Mouse (Mus musculus) liver, postnatal 0 days (tissue): ENCODE measurements at regions not wholly inside any gene's neighbourhood (a gene's known extent, or its start where the extent isn't known, plus 50 kb on each side); places are given as distances from the start of the nearest gene placed in this dataset.
A peak's percentile ranks its signal among the peaks of the same experiment; 100 is the strongest.

Source experiments
- ATAC-seq: fragments of 200-750 bp; cut with Nextera tagmentation; 2 replicates; pipeline ENCODE4 v1.8.0; 2017; ENCODE audit warnings: mild to moderate bottlenecking, moderate library complexity
- DNase-seq: peaks from one replicate; pipeline ENCODE4 v3.0.0-alpha.2; 2016
- H3K27ac ChIP-seq: fragments of 300-500 bp; sonication (generic); 2 replicates; pipeline ENCODE4 v1.5.1; 2014; ENCODE audit warnings: antibody characterized with exemption, moderate library complexity, mild to moderate bottlenecking, low read depth
- H3K27me3 ChIP-seq: fragments of 300-500 bp; sonication (generic); 2 replicates; pipeline ENCODE4 v1.6.1; 2014; ENCODE audit warnings: low read length, control low read depth, mixed read lengths; ENCODE audit not compliant: insufficient read depth
- H3K36me3 ChIP-seq: fragments of 300-500 bp; sonication (generic); replicated peaks from 2 replicates; pipeline ENCODE4 v1.6.1; 2014; ENCODE audit warnings: mild to moderate bottlenecking, control low read depth, low read length, moderate library complexity, mixed read lengths; ENCODE audit not compliant: insufficient read depth
- H3K4me1 ChIP-seq: fragments of 300-500 bp; sonication (generic); 2 replicates; pipeline ENCODE4 v1.6.1; 2014; ENCODE audit warnings: antibody characterized with exemption, mild to moderate bottlenecking, control low read depth; ENCODE audit not compliant: insufficient read depth
- H3K4me2 ChIP-seq: fragments of 300-500 bp; sonication (generic); 2 replicates; pipeline ENCODE4 v1.6.1; 2014; ENCODE audit warnings: low read depth, mild to moderate bottlenecking, low read length, moderate library complexity, mixed read lengths
- H3K4me3 ChIP-seq: fragments of 300-500 bp; sonication (generic); 2 replicates; pipeline ENCODE4 v1.5.1; 2014; ENCODE audit warnings: low read depth, low read length
- H3K9ac ChIP-seq: fragments of 300-500 bp; sonication (generic); replicated peaks from 2 replicates; pipeline ENCODE4 v1.6.1; 2014; ENCODE audit warnings: mild to moderate bottlenecking, moderate library complexity
- H3K9me3 ChIP-seq: fragments of 300-500 bp; sonication (generic); 2 replicates; pipeline ENCODE4 v1.6.1; 2016; ENCODE audit warnings: mild to moderate bottlenecking, control low read depth, low read length, mixed read lengths
- CTCF ChIP-seq: sonication (generic); IDR thresholded peaks from 2 replicates; pipeline ENCODE4 v1.5.1; 2016; ENCODE audit warnings: antibody characterized with exemption, low read depth
- EP300 ChIP-seq: IDR thresholded peaks from 2 replicates; pipeline ENCODE4 v1.6.1; 2016; ENCODE audit warnings: antibody characterized with exemption, low read depth, mild to moderate bottlenecking
- WGBS: fragments of 180-500 bp; shearing (Covaris S2); extraction: QIAGEN DNeasy Blood & Tissue Kit; methylation state at CpG from one replicate; pipeline ENCODE4 v1.1.7; 2014; ENCODE audit not compliant: insufficient replicate concordance; 5-methylcytosine and 5-hydroxymethylcytosine counted together

DNA sequence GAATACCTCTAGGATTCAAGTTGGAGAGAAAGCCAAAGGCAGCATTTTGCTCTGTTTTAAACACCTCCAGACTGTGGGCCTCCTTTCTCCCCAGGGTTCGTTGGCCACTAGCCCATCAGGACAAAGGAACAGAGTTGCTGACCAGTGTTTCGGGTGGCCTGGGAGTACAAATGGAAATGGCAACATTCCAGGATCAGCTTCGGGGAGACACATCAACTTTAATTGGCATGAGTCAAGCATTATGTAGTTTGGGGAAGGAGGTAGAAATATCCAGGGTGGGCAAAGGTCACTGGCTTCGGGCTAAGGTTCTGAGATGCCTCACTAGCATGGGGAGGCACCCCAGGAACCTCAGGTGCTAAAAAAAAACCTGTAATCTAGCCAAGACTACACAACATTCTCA, 194.3 kb upstream of the Zpld1 start:
- no peak overlapping the region for H3K4me2 ChIP-seq
- no peak overlapping the region for H3K9ac ChIP-seq
- no peaks in the 10 kb centered on the region for H3K9me3 ChIP-seq
- ATAC-seq: no peak
- WGBS: 61% methylated on average over 4 of the region's 4 CpGs
- H3K27me3 ChIP-seq: no peaks in the 10 kb centered on the region
- no peak overlapping the region for H3K4me3 ChIP-seq
- H3K36me3 ChIP-seq: no peaks in the 10 kb centered on the region
- no peak overlapping the region for H3K27ac ChIP-seq
- DNase-seq: no peak
- TF ChIP-seq EP300 (no peak), CTCF (no peak)
- no peaks in the 10 kb centered on the region for H3K4me1 ChIP-seq

DNA sequence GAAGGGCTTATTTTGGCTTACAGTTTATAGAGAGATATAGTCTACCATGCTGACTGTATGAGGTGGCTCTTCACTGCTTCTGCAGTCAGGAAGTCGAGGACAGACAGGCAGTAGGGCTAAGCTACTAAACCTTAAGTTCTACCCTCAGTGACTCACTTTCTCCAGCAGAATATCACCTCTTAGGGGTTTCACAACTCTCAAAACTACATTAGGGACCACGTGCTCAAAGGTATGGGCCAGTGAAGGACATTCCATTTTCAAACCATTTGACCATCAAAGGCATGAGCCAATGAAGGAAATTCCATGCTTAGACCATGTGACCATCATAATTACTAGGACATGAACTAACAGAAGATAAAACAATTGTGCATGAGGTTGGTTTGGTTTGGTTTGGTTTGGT, 186.6 kb upstream of the Zpld1 start:
- DNase-seq (no peak), ATAC-seq (no peak)
- Histone ChIP-seq H3K4me1 (no peaks in the 10 kb centered on the region), H3K27ac (no peak overlapping the region), H3K9ac (no peak overlapping the region), H3K9me3 (no peaks in the 10 kb centered on the region), H3K27me3 (no peaks in the 10 kb centered on the region), H3K4me2 (no peak overlapping the region), H3K36me3 (no peaks in the 10 kb centered on the region), H3K4me3 (no peak overlapping the region)
- 50% methylated on average over 2 of the region's 2 CpGs for WGBS
- no peak for TF ChIP-seq CTCF

DNA sequence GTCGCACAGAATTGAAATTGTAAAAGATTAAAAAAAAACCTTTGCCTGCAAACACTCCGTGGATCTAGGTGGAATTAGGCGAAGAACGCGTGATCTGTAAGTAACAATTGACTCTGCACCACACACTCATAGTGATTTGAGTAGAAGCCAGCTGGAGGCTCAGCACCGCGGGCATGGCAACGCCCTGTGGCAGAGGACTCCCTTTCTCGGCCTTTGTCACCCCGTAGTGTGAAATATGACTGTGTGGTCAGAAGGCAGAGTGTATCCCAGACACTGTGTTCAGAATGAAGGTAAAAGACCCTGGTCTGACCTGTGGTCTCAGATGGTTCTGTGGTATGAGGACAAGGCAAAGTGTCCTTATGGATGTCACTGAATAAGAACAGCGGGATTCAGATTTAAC, 183.0 kb upstream of the Zpld1 start:
- no peak for ATAC-seq
- H3K27ac ChIP-seq: no peak overlapping the region
- WGBS: 84% methylated on average over 11 of the region's 11 CpGs
- no peak overlapping the region for H3K9ac ChIP-seq
- no peaks in the 10 kb centered on the region for H3K9me3 ChIP-seq
- no peak for DNase-seq
- H3K27me3 ChIP-seq: no peaks in the 10 kb centered on the region
- no peak for TF ChIP-seq CTCF
- no peak for TF ChIP-seq EP300
- H3K4me2 ChIP-seq: no peak overlapping the region
- H3K4me3 ChIP-seq: no peak overlapping the region
- H3K4me1 ChIP-seq: no peaks in the 10 kb centered on the region
- H3K36me3 ChIP-seq: no peaks in the 10 kb centered on the region

DNA sequence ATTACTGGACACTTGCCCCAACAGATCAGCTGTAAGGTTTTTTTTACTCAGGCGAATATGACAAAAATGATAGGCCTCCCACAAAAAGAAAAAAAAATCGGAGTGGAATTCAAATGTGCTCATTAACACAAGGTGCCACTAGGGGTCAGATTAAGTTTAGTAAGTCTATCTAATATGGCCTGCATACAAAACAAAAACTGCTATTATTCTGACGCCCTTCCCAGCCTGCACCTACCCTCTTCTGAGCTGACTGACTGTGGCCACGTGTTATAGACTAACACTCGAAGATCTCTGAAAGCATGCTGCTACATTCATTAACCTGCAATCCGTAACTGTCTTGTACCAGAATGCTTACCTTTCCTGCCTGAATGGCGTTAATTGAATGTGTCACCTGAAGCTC, 182.5 kb upstream of the Zpld1 start:
- H3K4me3 ChIP-seq: no peak overlapping the region
- no peaks in the 10 kb centered on the region for H3K9me3 ChIP-seq
- no peak for TF ChIP-seq EP300
- TF ChIP-seq CTCF: peak; percentile 38
- H3K27ac ChIP-seq: no peak overlapping the region
- no peaks in the 10 kb centered on the region for H3K27me3 ChIP-seq
- H3K36me3 ChIP-seq: no peaks in the 10 kb centered on the region
- DNase-seq (no peak), ATAC-seq (no peak)
- no peak overlapping the region for H3K4me2 ChIP-seq
- 44% methylated on average over 7 of the region's 7 CpGs for WGBS
- no peaks in the 10 kb centered on the region for H3K4me1 ChIP-seq
- no peak overlapping the region for H3K9ac ChIP-seq

DNA sequence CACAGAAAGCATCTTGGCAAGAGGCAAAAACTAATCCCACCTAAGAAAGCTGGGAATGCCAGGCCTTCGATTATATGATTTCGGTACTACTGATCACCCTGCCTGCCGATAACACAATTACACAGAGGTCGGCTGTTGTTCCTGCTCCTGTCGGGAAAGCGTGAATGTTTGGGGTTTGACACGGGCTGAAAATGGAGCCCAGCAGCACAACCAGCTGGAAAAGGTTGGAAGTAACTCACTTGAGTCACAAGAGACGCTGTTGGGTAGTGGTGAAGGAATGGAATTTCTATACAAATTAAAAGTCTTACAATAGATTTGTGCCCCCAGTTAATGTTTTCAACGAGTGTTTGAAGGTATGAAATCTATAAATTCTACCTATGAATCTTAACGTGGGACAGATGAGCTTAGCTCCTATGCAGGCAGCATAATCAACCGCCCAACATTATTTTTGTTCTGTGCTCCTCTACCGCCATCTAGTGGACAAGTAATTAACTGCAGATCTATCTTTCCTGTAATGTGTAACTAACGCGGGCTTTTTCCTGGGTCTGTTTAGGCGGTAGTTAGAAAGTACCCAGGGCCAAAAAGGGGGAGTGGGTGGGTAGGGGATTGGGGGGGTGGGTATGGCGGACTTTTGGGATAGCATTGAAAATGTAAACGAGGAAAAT, 178.9 kb upstream of the Zpld1 start:
- no peaks in the 10 kb centered on the region for H3K9me3 ChIP-seq
- H3K36me3 ChIP-seq: no peaks in the 10 kb centered on the region
- H3K4me1 ChIP-seq: no peaks in the 10 kb centered on the region
- ATAC-seq (no peak; the same call in 1 of the 2 replicates), DNase-seq (no peak)
- H3K4me2 ChIP-seq: no peak overlapping the region
- no peak for TF ChIP-seq EP300
- peak; percentile 87 for TF ChIP-seq CTCF
- no peak overlapping the region for H3K9ac ChIP-seq
- no peak overlapping the region for H3K27ac ChIP-seq
- no peak overlapping the region for H3K4me3 ChIP-seq
- no peaks in the 10 kb centered on the region for H3K27me3 ChIP-seq
- WGBS: 30% methylated on average over 17 of the region's 17 CpGs

DNA sequence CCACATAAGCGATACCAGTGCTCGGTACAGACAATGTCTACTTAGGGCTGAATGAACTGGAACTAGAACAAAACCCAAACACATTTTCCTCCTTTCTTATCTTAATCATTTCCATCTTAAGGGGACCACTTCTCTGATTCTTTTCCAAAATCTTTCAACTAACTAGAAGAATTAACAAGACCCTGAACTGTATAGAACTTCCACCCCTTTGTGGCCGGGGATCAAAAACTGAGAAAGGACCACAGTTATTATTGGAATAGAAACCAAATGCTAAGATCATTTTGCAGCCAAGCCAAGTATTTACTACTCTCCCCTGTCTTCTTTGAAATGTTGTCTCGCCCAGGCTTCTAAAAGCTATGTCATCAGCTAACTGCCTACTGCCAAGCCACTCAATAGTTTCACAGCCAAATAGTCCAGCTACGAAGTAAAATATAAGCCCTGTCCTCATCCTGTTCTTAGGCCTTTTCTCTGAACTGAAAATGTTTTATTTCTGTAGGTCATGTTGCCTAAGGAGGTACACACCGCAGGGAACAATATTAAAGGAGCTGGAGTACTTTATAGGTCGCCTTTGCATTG, 177.3 kb upstream of the Zpld1 start:
- H3K27ac ChIP-seq: no peak overlapping the region
- no peaks in the 10 kb centered on the region for H3K36me3 ChIP-seq
- no peaks in the 10 kb centered on the region for H3K9me3 ChIP-seq
- no peak for TF ChIP-seq EP300
- no peak for TF ChIP-seq CTCF
- no peak overlapping the region for H3K9ac ChIP-seq
- no peak overlapping the region for H3K4me2 ChIP-seq
- no peak overlapping the region for H3K4me3 ChIP-seq
- no peak for DNase-seq
- ATAC-seq: no peak
- 73% methylated on average over 7 of the region's 7 CpGs for WGBS
- H3K4me1 ChIP-seq: no peaks in the 10 kb centered on the region
- no peaks in the 10 kb centered on the region for H3K27me3 ChIP-seq

DNA sequence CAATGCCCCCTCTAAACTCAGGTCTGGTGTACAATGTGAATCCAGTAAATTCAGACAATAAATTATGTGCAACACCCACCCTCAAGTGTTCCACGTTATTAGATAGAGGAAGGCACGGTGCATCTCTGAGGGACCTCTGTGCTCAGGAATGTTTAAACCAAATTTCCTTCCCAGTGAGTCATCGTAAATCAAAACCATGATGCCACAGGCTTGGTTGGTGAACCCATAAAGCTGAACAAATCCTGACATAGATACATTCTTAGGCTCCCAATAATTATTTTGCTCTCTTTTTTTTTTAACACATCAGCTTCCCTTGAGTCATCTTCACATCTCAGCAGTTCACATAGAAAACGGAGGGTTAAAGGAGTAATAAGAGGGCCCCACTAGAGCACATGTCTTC, 173.6 kb upstream of the Zpld1 start:
- no peak for TF ChIP-seq EP300
- no peak for TF ChIP-seq CTCF
- Histone ChIP-seq H3K27ac (no peak overlapping the region), H3K27me3 (no peaks in the 10 kb centered on the region), H3K4me1 (no peaks in the 10 kb centered on the region), H3K9ac (no peak overlapping the region), H3K4me2 (no peak overlapping the region), H3K36me3 (no peaks in the 10 kb centered on the region), H3K4me3 (no peak overlapping the region), H3K9me3 (no peaks in the 10 kb centered on the region)
- 53% methylated on average over 4 of the region's 4 CpGs for WGBS
- ATAC-seq (no peak), DNase-seq (no peak)
